Mouse (Mus musculus): ENCODE measurements around the gene Fam183b.
"Not testable (repeated sequence)": the region's sequence is repeated elsewhere in the genome, so short reads cannot be mapped to it uniquely, and the experiment has no call there.

DNA sequence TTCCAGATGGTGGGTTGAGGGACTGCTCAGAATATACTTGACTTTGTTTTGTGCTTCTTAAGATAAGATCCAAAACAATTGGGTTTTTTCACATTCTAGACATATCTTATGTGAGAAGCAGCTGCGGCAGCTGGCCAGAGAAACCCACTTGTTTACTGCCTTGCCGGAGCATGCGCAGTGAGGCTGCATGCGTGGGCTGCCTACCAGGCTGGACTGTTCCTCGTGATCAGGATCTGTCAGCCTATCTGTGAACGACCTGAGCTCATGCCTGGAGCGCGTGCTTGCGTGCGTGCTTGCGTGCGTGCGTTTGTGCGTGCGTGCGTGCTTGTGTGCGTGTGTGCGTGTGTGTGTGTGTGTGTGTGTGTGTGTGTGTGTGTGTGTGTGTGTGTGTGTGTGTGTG is 50.7 kb downstream of the Fam183b start:
- TF ChIP-seq CTCF (conservative IDR thresholded peaks at IDR 0.05; ENCODE audit: low read length); POU5F1 (IDR thresholded peaks at IDR 0.05; ENCODE audit: borderline replicate concordance, low read length); NANOG (IDR thresholded peaks at IDR 0.05; ENCODE audit: borderline replicate concordance, low read length): not testable (repeated sequence)
